Mouse (Mus musculus) forebrain, postnatal 0 days (tissue): ENCODE data around the gene Taf1c. TPM values are rescaled to one million over a fixed set of nuclear protein-coding genes. Genes with fewer than 3 reads are reported as not detected.

ENCODE experiments used
- ATAC-seq: fragments of 200-750 bp; cut with Nextera tagmentation; 2 replicates; pipeline ENCODE4 v1.8.0; 2017; ENCODE audit warnings: mild to moderate bottlenecking, moderate library complexity
- DNase-seq: peaks from one replicate; pipeline ENCODE4 v3.0.0-alpha.2; 2015
- H3K27ac ChIP-seq: fragments of 300-500 bp; sonication (generic); 2 replicates; pipeline ENCODE4 v1.5.1; 2014; ENCODE audit warnings: low read depth, mild to moderate bottlenecking, antibody characterized with exemption, low read length, moderate library complexity, mixed read lengths
- H3K27me3 ChIP-seq: fragments of 300-500 bp; sonication (generic); 2 replicates; pipeline ENCODE4 v1.6.1; 2014; ENCODE audit warnings: mild to moderate bottlenecking, low read length, mixed read lengths; ENCODE audit not compliant: insufficient read depth
- H3K36me3 ChIP-seq: fragments of 300-500 bp; sonication (generic); 2 replicates; pipeline ENCODE4 v1.6.1; 2014; ENCODE audit warnings: mild to moderate bottlenecking, moderate library complexity; ENCODE audit not compliant: insufficient read depth
- H3K4me1 ChIP-seq: fragments of 300-500 bp; sonication (generic); 2 replicates; pipeline ENCODE4 v1.6.1; 2014; ENCODE audit warnings: antibody characterized with exemption; ENCODE audit not compliant: insufficient read depth
- H3K4me2 ChIP-seq: fragments of 300-500 bp; sonication (generic); 2 replicates; pipeline ENCODE4 v1.6.1; 2014; ENCODE audit warnings: low read depth, mild to moderate bottlenecking, moderate library complexity
- H3K4me3 ChIP-seq: fragments of 300-500 bp; sonication (generic); 2 replicates; pipeline ENCODE4 v1.5.1; 2014; ENCODE audit warnings: low read depth, low read length, mixed read lengths
- H3K9ac ChIP-seq: fragments of 300-500 bp; sonication (generic); 2 replicates; pipeline ENCODE4 v1.6.1; 2014; ENCODE audit warnings: mild to moderate bottlenecking
- H3K9me3 ChIP-seq: fragments of 300-500 bp; sonication (generic); 2 replicates; pipeline ENCODE4 v1.6.1; 2016; ENCODE audit warnings: low read length
- CTCF ChIP-seq: sonication (generic); IDR thresholded peaks from 2 replicates; pipeline ENCODE4 v1.5.1; 2016; ENCODE audit warnings: antibody characterized with exemption, control low read depth, low read depth
- WGBS: fragments of 180-500 bp; shearing (Covaris S2); extraction: QIAGEN DNeasy Blood & Tissue Kit; methylation state at CpG from one replicate; pipeline ENCODE4 v1.1.7; 2014; 5-methylcytosine and 5-hydroxymethylcytosine counted together
- polyA plus RNA-seq: library from polyadenylated mRNA; unstranded; fragments of >200 nt; fragmentation: Nextera tagmentation; extraction: Ambion mirVana; gene quantifications from 2 replicates; pipeline ENCODE4 v1.2.1, GENCODE M21; 2015
- total RNA-seq: library from RNA; depleted of rRNA; stranded (reverse); fragments of >200 nt; gene quantifications from 2 replicates; pipeline ENCODE4 v1.2.3, GENCODE M21; 2014

Gene Taf1c
- total and polyA plus RNA-seq, 2 experiments from 2014 or later, result 10.9 to 17.6 TPM

DNA sequence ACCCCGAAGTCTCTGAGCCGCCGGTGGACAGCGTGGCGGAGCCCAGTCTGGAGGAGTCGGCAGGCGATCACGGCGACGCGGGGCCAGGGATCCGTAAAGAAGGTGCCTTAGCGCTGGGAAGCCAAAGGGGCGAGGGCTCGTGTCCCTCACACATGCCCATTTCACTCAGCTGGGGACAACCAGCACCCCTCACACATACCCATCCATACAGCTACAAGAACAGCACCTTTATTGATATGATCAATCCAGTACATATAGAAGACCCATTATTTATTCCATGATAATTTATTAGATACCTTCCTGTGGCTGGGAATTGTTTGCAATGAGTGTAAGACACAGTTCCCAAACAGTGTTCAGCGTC, 29.7 kb downstream of the Taf1c start:
- TF ChIP-seq CTCF, result no peak
- no peaks in the 10 kb centered on the region for H3K27me3 ChIP-seq
- H3K27ac ChIP-seq, result peak overlapping the region; percentile 77
- DNase-seq, result no peak
- peak overlapping the region; percentile 81 for H3K9ac ChIP-seq
- no peaks in the 10 kb centered on the region for H3K9me3 ChIP-seq
- no peak for ATAC-seq
- H3K4me1 ChIP-seq, result peaks cover 5% of the 10 kb centered on the region
- no peaks in the 10 kb centered on the region for H3K36me3 ChIP-seq
- H3K4me3 ChIP-seq, result peak overlapping the region; percentile 89
- WGBS, result 4% methylated on average over 15 of the region's 16 CpGs
- H3K4me2 ChIP-seq, result peak overlapping the region; percentile 83

DNA sequence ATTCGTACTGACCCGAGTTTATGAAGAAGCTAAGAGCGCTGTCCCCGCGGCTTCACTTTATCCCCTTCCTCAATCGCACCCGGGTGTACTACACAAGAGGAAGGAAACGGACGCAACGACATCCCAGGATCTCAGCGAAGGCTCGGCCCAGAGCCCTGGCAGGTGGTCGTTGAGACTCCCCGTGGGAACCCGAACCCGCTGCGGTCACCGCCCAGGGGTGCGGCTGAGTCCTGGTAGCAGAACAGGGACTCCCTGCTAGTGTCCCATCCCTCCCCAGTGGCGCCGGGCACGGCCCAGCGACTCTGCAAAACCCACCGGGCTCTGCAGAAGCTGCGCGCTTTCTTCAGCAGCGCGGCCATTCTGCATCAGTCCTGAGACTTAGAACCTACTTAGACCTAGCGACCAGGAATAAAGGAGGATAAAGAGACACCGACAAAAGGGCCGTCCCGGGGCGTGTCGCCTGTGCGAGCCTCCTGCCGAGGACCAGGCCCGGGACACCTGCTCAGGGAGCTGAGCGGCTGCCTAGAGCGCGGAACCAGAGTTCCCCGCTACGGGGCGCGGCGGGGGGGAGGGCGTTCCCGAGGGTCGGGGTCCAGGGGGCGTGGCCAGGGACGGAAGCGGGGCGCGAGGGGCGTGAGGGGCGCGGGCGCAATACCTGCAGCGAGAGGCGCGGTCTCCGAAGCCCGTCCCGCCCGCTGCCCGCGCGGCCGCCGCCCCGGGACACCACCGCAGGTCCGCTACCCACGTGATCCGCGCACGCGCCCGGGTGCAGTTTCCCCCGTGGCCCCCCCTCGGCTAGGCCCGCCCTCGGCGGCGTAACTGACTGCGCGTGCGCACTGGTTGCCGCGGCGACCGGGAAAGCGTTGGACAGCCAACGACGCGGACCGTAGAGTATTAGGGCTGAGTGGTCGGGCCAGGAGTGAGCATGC, 30.3 kb downstream of the Taf1c start, which contains the start of the genes Hsdl1 and Dnaaf1:
TSS of gene Hsdl1 (minus strand) at position 747 of the 929 bp plus-strand sequence.
TSS of gene Dnaaf1 (plus strand) at position 799 of the 929 bp plus-strand sequence.
- Histone ChIP-seq H3K27ac (peak within 1 kb of the TSS; percentile 77), H3K9me3 (no peaks in the 10 kb centered on the region), H3K4me2 (peak within 1 kb of the TSS; percentile 83), H3K4me3 (peak within 1 kb of the TSS; percentile 89), H3K27me3 (no peaks in the 10 kb centered on the region), H3K4me1 (peaks cover 5% of the 10 kb centered on the region), H3K9ac (peak within 1 kb of the TSS; percentile 81), H3K36me3 (no peaks in the 10 kb centered on the region)
- peak; percentile 96 for DNase-seq
- peak; percentile 92 for ATAC-seq
- 2% methylated on average over 75 of the region's 97 CpGs for WGBS
- peak; percentile 53 for TF ChIP-seq CTCF

GRCm38 (mm10) chr8:119572411-119572810, 32.6 kb downstream of the Taf1c start:
- no peak for TF ChIP-seq CTCF
- H3K4me2 ChIP-seq, result no peak overlapping the region
- H3K9ac ChIP-seq, result no peak overlapping the region
- peaks cover 5% of the 10 kb centered on the region; the same call in 1 of the 2 replicates for H3K36me3 ChIP-seq
- H3K27ac ChIP-seq, result no peak overlapping the region
- no peak for ATAC-seq
- 92% methylated on average over 4 of the region's 4 CpGs for WGBS
- H3K4me1 ChIP-seq, result peaks cover 5% of the 10 kb centered on the region
- no peaks in the 10 kb centered on the region for H3K27me3 ChIP-seq
- no peak overlapping the region for H3K4me3 ChIP-seq
- DNase-seq, result no peak
- no peaks in the 10 kb centered on the region for H3K9me3 ChIP-seq

DNA sequence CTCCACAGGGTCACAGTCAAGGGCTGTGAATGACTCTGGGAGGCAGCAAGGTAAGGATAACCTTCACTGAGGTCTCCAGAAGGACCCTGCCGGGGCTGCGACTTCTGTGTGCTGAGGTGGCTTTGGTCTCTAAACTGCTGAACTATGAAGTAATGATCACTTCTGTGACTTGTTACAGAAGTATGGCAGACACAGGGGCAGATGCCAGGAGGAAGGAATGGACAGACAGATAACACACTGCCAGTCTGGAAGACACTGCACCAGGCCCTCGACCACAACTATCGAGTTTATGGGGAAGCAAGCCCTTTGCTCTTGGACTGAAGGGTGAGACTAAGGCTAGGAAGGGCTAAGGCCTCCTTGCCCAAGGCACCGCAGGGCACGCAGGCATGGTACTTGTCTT, 33.9 kb downstream of the Taf1c start:
- H3K9me3 ChIP-seq, result no peaks in the 10 kb centered on the region
- no peak for ATAC-seq
- WGBS, result 90% methylated on average over 6 of the region's 6 CpGs
- no peak overlapping the region for H3K9ac ChIP-seq
- no peak overlapping the region for H3K4me2 ChIP-seq
- peaks cover 5% of the 10 kb centered on the region for H3K4me1 ChIP-seq
- H3K27ac ChIP-seq, result no peak overlapping the region
- DNase-seq, result no peak
- no peak for TF ChIP-seq CTCF
- no peaks in the 10 kb centered on the region for H3K27me3 ChIP-seq
- no peak overlapping the region for H3K4me3 ChIP-seq
- H3K36me3 ChIP-seq, result peaks cover 11% of the 10 kb centered on the region

DNA sequence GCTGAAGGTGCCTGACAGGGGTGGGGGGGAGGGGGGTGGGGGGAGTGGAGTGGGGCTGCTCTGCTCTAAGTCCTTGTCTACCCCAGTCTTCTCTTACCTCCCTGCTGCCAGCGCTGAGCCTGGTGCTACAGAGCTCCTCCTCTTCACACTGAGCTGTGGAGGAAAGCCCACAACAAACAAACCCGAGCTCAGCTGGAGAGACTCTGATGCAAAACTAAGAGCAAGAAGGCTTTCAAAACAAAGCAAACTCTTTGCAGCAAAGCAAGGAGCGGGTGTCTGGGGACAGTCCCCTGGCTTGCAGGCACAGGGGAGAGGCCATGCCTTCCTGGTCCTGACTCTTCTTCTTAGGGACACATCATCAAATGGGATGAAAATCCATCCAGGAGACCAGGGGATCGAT, 35.1 kb downstream of the Taf1c start:
- Histone ChIP-seq H3K4me1 (peaks cover 5% of the 10 kb centered on the region), H3K27ac (no peak overlapping the region), H3K36me3 (peaks cover 24% of the 10 kb centered on the region), H3K4me2 (no peak overlapping the region), H3K27me3 (no peaks in the 10 kb centered on the region), H3K4me3 (no peak overlapping the region), H3K9ac (no peak overlapping the region), H3K9me3 (no peaks in the 10 kb centered on the region)
- WGBS, result 42% methylated on average over 4 of the region's 4 CpGs
- TF ChIP-seq CTCF, result no peak
- no peak for ATAC-seq
- DNase-seq, result no peak

GRCm38 (mm10) chr8:119568951-119569350, 36.1 kb downstream of the Taf1c start:
- Histone ChIP-seq H3K27me3 (no peaks in the 10 kb centered on the region), H3K4me1 (peaks cover 4% of the 10 kb centered on the region), H3K9ac (no peak overlapping the region), H3K4me2 (no peak overlapping the region), H3K27ac (no peak overlapping the region), H3K4me3 (no peak overlapping the region), H3K36me3 (peaks cover 32% of the 10 kb centered on the region), H3K9me3 (no peaks in the 10 kb centered on the region)
- ATAC-seq (no peak), DNase-seq (no peak)
- no peak for TF ChIP-seq CTCF
- 77% methylated on average over 7 of the region's 7 CpGs for WGBS

GRCm38 (mm10) chr8:119568251-119568650, 36.8 kb downstream of the Taf1c start:
- DNase-seq, result no peak
- H3K9ac ChIP-seq, result no peak overlapping the region
- ATAC-seq, result no peak
- whole genome bisulfite sequencing, result 93% methylated on average over 9 of the region's 9 CpGs
- no peaks in the 10 kb centered on the region for H3K9me3 ChIP-seq
- no peaks in the 10 kb centered on the region for H3K4me1 ChIP-seq
- no peak for TF ChIP-seq CTCF
- H3K27ac ChIP-seq, result no peak overlapping the region
- no peak overlapping the region for H3K4me2 ChIP-seq
- no peak overlapping the region for H3K4me3 ChIP-seq
- H3K36me3 ChIP-seq, result peaks cover 39% of the 10 kb centered on the region
- no peaks in the 10 kb centered on the region for H3K27me3 ChIP-seq
